Mouse (Mus musculus): Measurements from ENCODE around the gene Hdac4.

GRCm38 (mm10) chr1:92034247-92034646, 161.3 kb downstream of the Hdac4 start:
- TF ChIP-seq TAL1 (IDR thresholded peaks at IDR 0.05; ENCODE audit: low read length) (no peak), GATA1 (IDR thresholded peaks at IDR 0.05; ENCODE audit: low read length) (no peak)
